Mouse (Mus musculus) spleen, adult 2 months (tissue): ENCODE results near the gene Nepn.

Experiments used
- CTCF ChIP-seq: fragments of 200-500 bp; IDR thresholded peaks from 2 replicates; pipeline ENCODE4 v1.5.1; 2011; ENCODE audit warnings: mild to moderate bottlenecking, inconsistent platforms; ENCODE audit not compliant: insufficient read depth, insufficient read length, insufficient replicate concordance; ENCODE audit errors: extremely low read depth
- POLR2A ChIP-seq: fragments of 200-500 bp; IDR thresholded peaks from 2 replicates; pipeline ENCODE4 v1.6.1; 2011; ENCODE audit warnings: low read depth, low read length, inconsistent platforms

GRCm38 (mm10) chr10:52427634-52428415 lies 39.1 kb downstream of the Nepn start:
- TF ChIP-seq POLR2A (no peak), CTCF (no peak)
